Mouse (Mus musculus): ENCODE results near the gene Zfp326. TPM values are rescaled to one million over a fixed set of nuclear protein-coding genes. Genes with fewer than 3 reads are reported as not detected.

Gene Zfp326
- polyA plus RNA-seq, 1 experiment from 2014 or later, result 42.7 TPM

GRCm38 (mm10) chr5:105844044-105844753 is 32.2 kb upstream of the Zfp326 start:
- no peak overlapping the region for H3K9ac ChIP-seq (ENCODE audit: low read length)
- no peaks in the 10 kb centered on the region for H3K4me1 ChIP-seq (ENCODE audit: control insufficient read depth, insufficient read depth, low read length)
- no peaks in the 10 kb centered on the region for H3K27me3 ChIP-seq (ENCODE audit: control insufficient read depth, insufficient read depth, low read length)
- H3K4me2 ChIP-seq (ENCODE audit: low read depth), result no peak overlapping the region
- H3K27ac ChIP-seq (ENCODE audit: low read depth, low read length), result no peak overlapping the region
- no peak overlapping the region for H3K4me3 ChIP-seq (ENCODE audit: low read depth, low read length)
- no peaks in the 10 kb centered on the region for H3K36me3 ChIP-seq (ENCODE audit: control insufficient read depth, insufficient read depth, low read length)
- WGBS, result 91% methylated on average over 10 of the region's 10 CpGs
- DNase-seq (ENCODE audit: low spot score), result no peak
- no peak for ATAC-seq (ENCODE audit: insufficient read depth, low FRiP score, low TSS enrichment)
- H3K9me3 ChIP-seq (ENCODE audit: control insufficient read depth, low read length), result no peaks in the 10 kb centered on the region

DNA sequence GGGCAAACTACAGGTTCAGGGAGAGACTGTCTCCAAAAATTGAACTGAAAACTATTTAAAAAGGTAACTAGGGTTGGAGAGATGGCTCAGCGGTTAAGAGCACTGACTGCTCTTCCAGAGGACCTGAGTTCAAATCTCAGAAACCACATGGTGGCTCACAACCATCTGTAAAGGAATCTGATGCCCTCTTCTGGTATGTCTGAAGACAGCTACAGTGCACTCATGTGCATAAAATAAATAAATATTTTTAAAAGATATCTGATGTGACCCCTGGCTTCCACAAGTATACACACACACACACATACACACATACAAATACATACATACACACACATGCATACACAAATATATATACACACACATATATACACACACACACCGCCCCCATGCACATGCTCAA is 31.3 kb upstream of the Zfp326 start:
- no peaks in the 10 kb centered on the region for H3K27me3 ChIP-seq (ENCODE audit: control insufficient read depth, insufficient read depth, low read length)
- H3K4me2 ChIP-seq (ENCODE audit: low read depth), result no peak overlapping the region
- no peaks in the 10 kb centered on the region for H3K9me3 ChIP-seq (ENCODE audit: control insufficient read depth, low read length)

GRCm38 (mm10) chr5:105847726-105848125 is 28.6 kb upstream of the Zfp326 start:
- Histone ChIP-seq H3K9ac (ENCODE audit: low read length) (no peak overlapping the region), H3K27me3 (ENCODE audit: control insufficient read depth, insufficient read depth, low read length) (no peaks in the 10 kb centered on the region), H3K4me1 (ENCODE audit: control insufficient read depth, insufficient read depth, low read length) (no peaks in the 10 kb centered on the region), H3K9me3 (ENCODE audit: control insufficient read depth, low read length) (no peaks in the 10 kb centered on the region), H3K4me2 (ENCODE audit: low read depth) (no peak overlapping the region), H3K4me3 (ENCODE audit: low read depth, low read length) (no peak overlapping the region), H3K27ac (ENCODE audit: low read depth, low read length) (no peak overlapping the region), H3K36me3 (ENCODE audit: control insufficient read depth, insufficient read depth, low read length) (no peaks in the 10 kb centered on the region)
- 91% methylated on average over 8 of the region's 8 CpGs for WGBS
- DNase-seq (ENCODE audit: low spot score) (no peak), ATAC-seq (ENCODE audit: insufficient read depth, low FRiP score, low TSS enrichment) (no peak)

More for the DNA sequence above, 31.3 kb upstream of the Zfp326 start:
- DNase-seq (ENCODE audit: low spot score) (no peak), ATAC-seq (ENCODE audit: insufficient read depth, low FRiP score, low TSS enrichment) (no peak)
- H3K4me1 ChIP-seq (ENCODE audit: control insufficient read depth, insufficient read depth, low read length), result no peaks in the 10 kb centered on the region
- 94% methylated on average over 2 of the region's 2 CpGs for WGBS
- H3K4me3 ChIP-seq (ENCODE audit: low read depth, low read length), result no peak overlapping the region
- no peak overlapping the region for H3K27ac ChIP-seq (ENCODE audit: low read depth, low read length)
- no peaks in the 10 kb centered on the region for H3K36me3 ChIP-seq (ENCODE audit: control insufficient read depth, insufficient read depth, low read length)
- no peak overlapping the region for H3K9ac ChIP-seq (ENCODE audit: low read length)

DNA sequence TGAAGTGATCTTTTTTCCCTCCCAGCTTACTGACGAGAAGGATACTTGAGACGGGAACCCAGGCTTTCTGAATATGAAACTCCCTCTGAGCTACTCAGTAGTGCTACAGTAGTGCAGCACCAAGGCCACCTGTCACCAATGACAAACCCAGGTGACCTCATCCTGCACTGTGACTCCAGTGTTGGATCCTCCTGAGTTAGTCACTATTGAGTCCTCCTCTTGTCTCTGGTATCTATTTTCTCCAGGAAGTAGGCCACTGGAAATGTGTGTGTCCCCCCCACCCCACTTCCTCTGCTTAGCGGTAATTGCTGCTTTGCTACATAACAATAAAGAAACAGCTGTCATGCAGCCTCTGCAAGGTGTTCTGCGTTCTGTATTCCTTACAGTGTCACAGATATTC is 27.1 kb upstream of the Zfp326 start:
- H3K27me3 ChIP-seq (ENCODE audit: control insufficient read depth, insufficient read depth, low read length), result no peaks in the 10 kb centered on the region
- no peak overlapping the region for H3K27ac ChIP-seq (ENCODE audit: low read depth, low read length)
- no peak overlapping the region for H3K9ac ChIP-seq (ENCODE audit: low read length)
- no peaks in the 10 kb centered on the region for H3K9me3 ChIP-seq (ENCODE audit: control insufficient read depth, low read length)
- WGBS, result 85% methylated on average over 4 of the region's 4 CpGs
- H3K4me2 ChIP-seq (ENCODE audit: low read depth), result no peak overlapping the region
- ATAC-seq (ENCODE audit: insufficient read depth, low FRiP score, low TSS enrichment) (no peak), DNase-seq (ENCODE audit: low spot score) (no peak)
- no peaks in the 10 kb centered on the region for H3K36me3 ChIP-seq (ENCODE audit: control insufficient read depth, insufficient read depth, low read length)
- H3K4me3 ChIP-seq (ENCODE audit: low read depth, low read length), result no peak overlapping the region
- no peaks in the 10 kb centered on the region for H3K4me1 ChIP-seq (ENCODE audit: control insufficient read depth, insufficient read depth, low read length)

DNA sequence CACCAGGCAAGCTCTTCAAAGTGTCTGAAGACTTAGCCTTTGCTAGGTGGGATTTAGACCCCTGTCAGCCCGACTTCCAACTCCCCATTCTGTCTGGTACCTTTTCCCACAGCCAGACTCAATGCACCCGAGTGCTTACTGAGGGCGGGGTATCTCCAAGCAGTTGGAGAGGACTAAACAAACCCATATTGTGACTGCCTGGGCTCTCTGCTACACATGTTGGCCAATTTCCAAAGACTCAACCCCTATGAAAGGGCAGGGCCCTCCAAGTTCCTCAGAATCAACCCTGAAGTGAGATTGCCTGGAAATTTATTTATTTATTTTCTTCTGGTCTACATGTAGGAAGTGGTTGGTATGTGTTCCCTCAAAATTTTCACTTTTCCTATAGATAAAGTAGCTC is 26.7 kb upstream of the Zfp326 start:
- Histone ChIP-seq H3K27ac (ENCODE audit: low read depth, low read length) (no peak overlapping the region), H3K27me3 (ENCODE audit: control insufficient read depth, insufficient read depth, low read length) (no peaks in the 10 kb centered on the region), H3K4me2 (ENCODE audit: low read depth) (no peak overlapping the region), H3K36me3 (ENCODE audit: control insufficient read depth, insufficient read depth, low read length) (no peaks in the 10 kb centered on the region), H3K9ac (ENCODE audit: low read length) (no peak overlapping the region), H3K9me3 (ENCODE audit: control insufficient read depth, low read length) (no peaks in the 10 kb centered on the region), H3K4me1 (ENCODE audit: control insufficient read depth, insufficient read depth, low read length) (no peaks in the 10 kb centered on the region), H3K4me3 (ENCODE audit: low read depth, low read length) (no peak overlapping the region)
- WGBS, result 73% methylated on average over 3 of the region's 3 CpGs
- DNase-seq (ENCODE audit: low spot score) (no peak), ATAC-seq (ENCODE audit: insufficient read depth, low FRiP score, low TSS enrichment) (no peak)

- ATAC-seq (ENCODE audit: insufficient read depth, low FRiP score, low TSS enrichment) (no peak), DNase-seq (ENCODE audit: low spot score) (no peak)
- no peak overlapping the region for H3K4me3 ChIP-seq (ENCODE audit: low read depth, low read length)
- no peaks in the 10 kb centered on the region for H3K27me3 ChIP-seq (ENCODE audit: control insufficient read depth, insufficient read depth, low read length)
- no peak overlapping the region for H3K9ac ChIP-seq (ENCODE audit: low read length)
- no peaks in the 10 kb centered on the region for H3K36me3 ChIP-seq (ENCODE audit: control insufficient read depth, insufficient read depth, low read length)
- no peak overlapping the region for H3K27ac ChIP-seq (ENCODE audit: low read depth, low read length)
- H3K4me1 ChIP-seq (ENCODE audit: control insufficient read depth, insufficient read depth, low read length), result no peaks in the 10 kb centered on the region
- no peak overlapping the region for H3K4me2 ChIP-seq (ENCODE audit: low read depth)
- 91% methylated on average over 9 of the region's 9 CpGs for WGBS
- H3K9me3 ChIP-seq (ENCODE audit: control insufficient read depth, low read length), result no peaks in the 10 kb centered on the region
Observed at GRCm38 (mm10) chr5:105853271-105853670, 23.1 kb upstream of the Zfp326 start.

DNA sequence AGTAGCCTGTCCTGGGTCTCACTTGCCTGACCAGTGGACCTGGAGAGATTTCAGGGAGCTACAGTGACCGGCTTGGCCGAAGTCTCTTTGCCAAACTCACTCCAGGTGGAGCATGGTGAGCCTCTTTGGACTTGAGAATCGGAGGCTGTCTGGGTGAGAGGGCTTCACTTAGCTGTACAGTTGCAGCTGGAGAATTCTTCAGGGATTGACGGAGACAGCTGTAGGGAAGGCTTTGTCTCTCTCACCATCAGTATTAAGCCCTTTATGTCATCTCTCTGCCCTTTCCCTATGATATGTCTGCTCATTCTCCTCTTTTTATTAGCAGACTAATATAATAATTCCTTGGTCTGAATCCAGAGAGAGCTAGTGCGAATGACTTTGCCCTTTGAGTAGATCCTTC is 18.9 kb upstream of the Zfp326 start:
- Histone ChIP-seq H3K36me3 (ENCODE audit: control insufficient read depth, insufficient read depth, low read length) (no peaks in the 10 kb centered on the region), H3K9ac (ENCODE audit: low read length) (no peak overlapping the region), H3K9me3 (ENCODE audit: control insufficient read depth, low read length) (no peaks in the 10 kb centered on the region), H3K4me2 (ENCODE audit: low read depth) (no peak overlapping the region), H3K27ac (ENCODE audit: low read depth, low read length) (no peak overlapping the region), H3K4me3 (ENCODE audit: low read depth, low read length) (no peak overlapping the region), H3K4me1 (ENCODE audit: control insufficient read depth, insufficient read depth, low read length) (no peaks in the 10 kb centered on the region), H3K27me3 (ENCODE audit: control insufficient read depth, insufficient read depth, low read length) (no peaks in the 10 kb centered on the region)
- ATAC-seq (ENCODE audit: insufficient read depth, low FRiP score, low TSS enrichment) (no peak), DNase-seq (ENCODE audit: low spot score) (no peak)
- WGBS, result 91% methylated on average over 5 of the region's 5 CpGs

- Histone ChIP-seq H3K9me3 (ENCODE audit: control insufficient read depth, low read length) (no peaks in the 10 kb centered on the region), H3K4me2 (ENCODE audit: low read depth) (no peak overlapping the region), H3K27ac (ENCODE audit: low read depth, low read length) (no peak overlapping the region), H3K4me3 (ENCODE audit: low read depth, low read length) (no peak overlapping the region), H3K27me3 (ENCODE audit: control insufficient read depth, insufficient read depth, low read length) (no peaks in the 10 kb centered on the region), H3K4me1 (ENCODE audit: control insufficient read depth, insufficient read depth, low read length) (no peaks in the 10 kb centered on the region), H3K9ac (ENCODE audit: low read length) (no peak overlapping the region), H3K36me3 (ENCODE audit: control insufficient read depth, insufficient read depth, low read length) (no peaks in the 10 kb centered on the region)
- DNase-seq (ENCODE audit: low spot score) (no peak), ATAC-seq (ENCODE audit: insufficient read depth, low FRiP score, low TSS enrichment) (no peak)
- WGBS, result 82% methylated on average over 8 of the region's 8 CpGs
Observed at GRCm38 (mm10) chr5:105858754-105859694, 17.3 kb upstream of the Zfp326 start.
